Mouse (Mus musculus): Measurements from ENCODE around the gene Sqstm1.
A peak's percentile ranks its signal among the peaks of the same experiment; 100 is the strongest.
"Not testable (repeated sequence)": the region's sequence is repeated elsewhere in the genome, so short reads cannot be mapped to it uniquely, and the experiment has no call there.

Gene Sqstm1

GRCm38 (mm10) chr11:50177111-50177510, 33.5 kb downstream of the Sqstm1 start:
- DNase-seq (ENCODE audit: low spot score): no peak

- DNase-seq (ENCODE audit: low spot score): no peak
Observed at GRCm38 (mm10) chr11:50176351-50176750, 34.3 kb downstream of the Sqstm1 start.

- DNase-seq (ENCODE audit: low spot score): peak; percentile 99
Observed at GRCm38 (mm10) chr11:50174730-50175187, 35.9 kb downstream of the Sqstm1 start.

- DNase-seq (ENCODE audit: low spot score): not testable (repeated sequence)
Observed at GRCm38 (mm10) chr11:50174111-50174729, 36.4 kb downstream of the Sqstm1 start, which contains the start of gene Mrnip. Mrnip (plus strand) TSS chr11:50174444.

GRCm38 (mm10) chr11:50168352-50168751, 42.3 kb downstream of the Sqstm1 start:
- no peak for DNase-seq (ENCODE audit: low spot score)

- DNase-seq (ENCODE audit: low spot score): no peak
Observed at GRCm38 (mm10) chr11:50162338-50163050, 48.1 kb downstream of the Sqstm1 start.

GRCm38 (mm10) chr11:50161578-50162304, 48.9 kb downstream of the Sqstm1 start:
- DNase-seq (ENCODE audit: low spot score): peak; percentile 56

- no peak for DNase-seq (ENCODE audit: low spot score)
Observed at GRCm38 (mm10) chr11:50159347-50159746, 51.3 kb downstream of the Sqstm1 start.

GRCm38 (mm10) chr11:50158346-50158745, 52.3 kb downstream of the Sqstm1 start:
- no peak for DNase-seq (ENCODE audit: low spot score)

GRCm38 (mm10) chr11:50156725-50157258, 53.8 kb downstream of the Sqstm1 start:
- DNase-seq (ENCODE audit: low spot score): no peak

GRCm38 (mm10) chr11:50155785-50156184, 54.8 kb downstream of the Sqstm1 start:
- no peak for DNase-seq (ENCODE audit: low spot score)

GRCm38 (mm10) chr11:50154777-50155520, 55.7 kb downstream of the Sqstm1 start:
- DNase-seq (ENCODE audit: low spot score): no peak

GRCm38 (mm10) chr11:50154166-50154565, 56.5 kb downstream of the Sqstm1 start:
- DNase-seq (ENCODE audit: low spot score): no peak

- DNase-seq (ENCODE audit: low spot score): no peak
Observed at GRCm38 (mm10) chr11:50151374-50151773, 59.3 kb downstream of the Sqstm1 start.

- DNase-seq (ENCODE audit: low spot score): no peak
Observed at GRCm38 (mm10) chr11:50149603-50150150, 61.0 kb downstream of the Sqstm1 start.

Measured in urinary bladder, postnatal 14 days (tissue).